Mouse (Mus musculus) small intestine, adult 2 months (tissue): ENCODE data around the gene Gm21954. TPM values are rescaled to one million over a fixed set of nuclear protein-coding genes. Genes with fewer than 3 reads are reported as not detected.

Experiments used
- H3K27ac ChIP-seq: fragments of 200-500 bp; 2 replicates; pipeline ENCODE4 v1.5.1; 2012; ENCODE audit warnings: low read depth, low read length, control low read depth, inconsistent platforms; ENCODE audit not compliant: insufficient read depth
- H3K27me3 ChIP-seq: fragments of 200-500 bp; 2 replicates; pipeline ENCODE4 v1.6.1; 2012; ENCODE audit warnings: mild to moderate bottlenecking, moderate library complexity, low read length, inconsistent platforms; ENCODE audit not compliant: control insufficient read depth, insufficient read depth
- H3K36me3 ChIP-seq: fragments of 200-500 bp; 2 replicates; pipeline ENCODE4 v1.6.1; 2012; ENCODE audit warnings: mild to moderate bottlenecking, low read length, control low read depth, inconsistent platforms; ENCODE audit not compliant: control insufficient read depth, insufficient read depth
- H3K4me1 ChIP-seq: fragments of 200-500 bp; 2 replicates; pipeline ENCODE4 v1.6.1; 2012; ENCODE audit warnings: low read length, inconsistent platforms, mixed read lengths; ENCODE audit not compliant: control insufficient read depth, insufficient read depth, insufficient read length
- H3K4me3 ChIP-seq: fragments of 200-500 bp; 2 replicates; pipeline ENCODE4 v1.5.1; 2012; ENCODE audit warnings: low read depth, mild to moderate bottlenecking, control low read depth, inconsistent platforms, low read length, moderate library complexity
- CTCF ChIP-seq: fragments of 200-500 bp; IDR thresholded peaks from 2 replicates; pipeline ENCODE4 v1.5.1; 2012; ENCODE audit warnings: low read depth, mild to moderate bottlenecking, control low read depth, inconsistent platforms, low read length, moderate library complexity, mixed read lengths; ENCODE audit not compliant: insufficient replicate concordance, insufficient read length; ENCODE audit errors: extremely low read depth
- POLR2A ChIP-seq: fragments of 200-500 bp; IDR thresholded peaks from 2 replicates; pipeline ENCODE4 v1.6.1; 2012; ENCODE audit warnings: low read depth, mild to moderate bottlenecking, control low read depth, inconsistent platforms, low read length, moderate library complexity
- WGBS: fragments of 180-500 bp; shearing (Covaris S2); methylation state at CpG from one replicate; pipeline ENCODE4 v1.1.7; 2018; 5-methylcytosine and 5-hydroxymethylcytosine counted together
- polyA plus RNA-seq: library from polyadenylated mRNA; depleted of rRNA; stranded (reverse); fragments of >200 nt; gene quantifications from 2 replicates; pipeline ENCODE4 v1.2.3, GENCODE M21; 2012; rRNA removed

The Gm21954 gene
- polyA plus RNA-seq, 1 experiment = not detected

DNA sequence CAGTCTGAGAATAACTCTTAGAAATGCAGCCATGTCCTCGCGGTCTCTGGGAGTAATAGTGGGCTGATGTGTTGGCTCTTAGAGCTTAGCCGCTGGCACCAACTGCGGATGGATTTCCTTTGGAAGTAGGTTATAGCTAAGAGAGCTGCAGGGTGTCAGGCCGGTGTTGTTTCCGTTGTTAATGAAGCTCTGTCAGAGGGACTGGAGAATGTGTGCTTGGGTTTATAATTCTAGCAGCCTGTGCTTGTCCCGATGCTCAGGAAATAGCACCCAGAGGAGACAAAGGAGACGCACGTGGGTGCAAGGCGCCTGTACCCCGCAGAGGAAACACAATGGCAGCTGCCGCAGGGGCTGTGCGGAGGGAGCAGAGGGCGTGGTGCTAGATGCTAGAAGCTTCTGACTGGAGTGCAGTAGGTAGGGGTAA, 56.5 kb downstream of the Gm21954 start:
- Histone ChIP-seq H3K27ac (no peak overlapping the region), H3K4me1 (no peaks in the 10 kb centered on the region), H3K27me3 (no peaks in the 10 kb centered on the region), H3K4me3 (no peak overlapping the region), H3K36me3 (no peaks in the 10 kb centered on the region)
- 37% methylated on average over 14 of the region's 14 CpGs for WGBS
- TF ChIP-seq POLR2A = no peak
- TF ChIP-seq CTCF = no peak

Other genes with a start within 250 kb of the Gm21954 start
- 2.0 and 3.2 TPM in 2 replicates for gene Dclk1, start 229.8 kb downstream of the Gm21954 start, polyA plus RNA-seq